Mouse (Mus musculus): ENCODE measurements around the gene Pde3b.
"Not testable (repeated sequence)": the region's sequence is repeated elsewhere in the genome, so short reads cannot be mapped to it uniquely, and the experiment has no call there.

Pde3b gene

GRCm38 (mm10) chr7:114478901-114479300 is 63.8 kb downstream of the Pde3b start:
- DNase-seq (ENCODE audit: inconsistent age in 2 of 2, low spot score in 1 of 2): no peak

GRCm38 (mm10) chr7:114479779-114480178 is 64.7 kb downstream of the Pde3b start:
- DNase-seq (ENCODE audit: inconsistent age in 2 of 2, low spot score in 1 of 2): no peak

GRCm38 (mm10) chr7:114480196-114480989 is 65.3 kb downstream of the Pde3b start:
- DNase-seq (ENCODE audit: inconsistent age in 2 of 2, low spot score in 1 of 2): no peak

DNA sequence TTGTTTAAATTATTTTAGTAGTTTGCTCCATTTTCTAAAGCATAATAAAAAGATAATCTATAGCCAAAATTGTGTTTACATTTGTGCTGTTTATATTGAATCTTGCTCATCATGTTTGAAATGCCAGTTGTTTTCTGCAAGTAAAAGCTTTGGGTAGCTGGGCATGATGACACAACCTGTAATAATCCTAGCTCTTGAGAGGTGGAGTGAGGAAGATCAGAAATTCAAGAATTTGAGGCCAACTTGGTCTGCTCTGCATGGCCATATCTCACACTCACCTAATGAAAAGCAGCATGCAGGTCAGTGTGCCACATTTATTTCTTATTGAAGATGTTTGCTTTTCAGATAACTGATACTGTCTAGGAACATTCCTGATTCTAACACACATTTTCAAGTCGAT is 65.9 kb downstream of the Pde3b start:
- no peak for DNase-seq (ENCODE audit: inconsistent age in 2 of 2, low spot score in 1 of 2)

DNA sequence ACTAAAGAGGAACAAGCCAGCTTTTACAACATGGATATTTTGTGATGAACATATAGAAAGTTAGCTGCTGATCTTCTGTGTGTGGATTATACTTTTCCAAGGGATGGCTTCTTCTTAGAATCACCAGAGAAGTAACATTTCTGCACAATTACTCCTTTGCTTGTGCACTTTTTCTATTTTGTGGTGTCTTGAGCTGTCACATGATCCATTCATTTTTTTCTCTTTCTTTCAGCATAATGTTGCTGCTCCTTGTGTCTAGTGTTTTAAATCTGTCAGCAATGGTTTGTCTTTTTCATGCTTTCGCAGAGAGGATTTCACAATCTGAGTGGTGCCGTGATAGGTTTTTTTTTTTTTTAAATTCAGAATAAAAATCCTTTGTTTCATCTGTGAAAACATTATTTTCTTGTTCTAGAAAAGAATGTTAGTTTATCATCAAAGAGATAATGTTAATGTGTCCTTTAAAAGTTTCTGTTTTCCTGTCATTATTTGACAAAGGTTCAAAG is 66.4 kb downstream of the Pde3b start:
- DNase-seq (ENCODE audit: inconsistent age in 2 of 2, low spot score in 1 of 2): no peak

- no peak for DNase-seq (ENCODE audit: inconsistent age in 2 of 2, low spot score in 1 of 2)
Observed at GRCm38 (mm10) chr7:114492540-114492939, 77.5 kb downstream of the Pde3b start.

DNA sequence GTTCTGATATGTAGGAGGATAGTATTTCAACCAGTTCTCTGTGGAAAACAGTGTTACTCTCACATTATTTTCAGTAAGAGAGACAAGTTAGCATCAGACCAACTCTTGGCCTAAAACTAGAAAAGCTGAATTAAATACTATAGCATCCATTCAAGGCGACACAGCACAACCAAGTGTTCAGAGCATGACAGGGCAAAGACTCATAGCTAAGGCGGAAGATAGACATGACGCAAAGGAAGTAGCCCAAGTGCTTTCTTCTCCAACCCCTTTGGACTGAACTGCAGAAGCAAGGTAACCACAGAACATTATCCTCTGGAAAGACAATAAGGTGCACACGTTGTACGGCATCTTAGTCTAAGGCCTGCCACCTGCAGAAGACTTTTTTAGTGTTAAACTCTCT is 79.0 kb downstream of the Pde3b start:
- DNase-seq (ENCODE audit: inconsistent age in 2 of 2, low spot score in 1 of 2): no peak

- DNase-seq (ENCODE audit: inconsistent age in 2 of 2, low spot score in 1 of 2): no peak
Observed at GRCm38 (mm10) chr7:114499293-114499692, 84.2 kb downstream of the Pde3b start.

DNA sequence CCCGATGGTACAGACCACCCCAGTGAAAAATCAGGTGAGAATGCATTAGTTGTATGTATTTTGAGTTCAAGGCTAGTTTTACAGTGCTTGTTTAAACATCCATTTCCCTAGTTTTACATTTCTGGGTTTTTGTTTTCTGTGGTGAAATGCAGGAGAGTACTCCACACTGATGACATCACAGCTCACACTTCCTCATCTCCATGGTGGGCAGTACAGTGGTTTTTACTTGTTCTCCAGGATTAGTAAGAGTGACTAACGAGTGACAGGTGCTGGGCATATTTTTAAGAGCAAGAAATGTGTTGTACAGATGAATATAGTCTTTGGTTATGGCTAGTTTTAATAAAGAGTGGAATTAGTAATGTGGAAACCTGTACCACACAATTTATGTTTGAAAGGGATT is 93.8 kb downstream of the Pde3b start:
- DNase-seq (ENCODE audit: inconsistent age in 2 of 2, low spot score in 1 of 2): no peak

DNA sequence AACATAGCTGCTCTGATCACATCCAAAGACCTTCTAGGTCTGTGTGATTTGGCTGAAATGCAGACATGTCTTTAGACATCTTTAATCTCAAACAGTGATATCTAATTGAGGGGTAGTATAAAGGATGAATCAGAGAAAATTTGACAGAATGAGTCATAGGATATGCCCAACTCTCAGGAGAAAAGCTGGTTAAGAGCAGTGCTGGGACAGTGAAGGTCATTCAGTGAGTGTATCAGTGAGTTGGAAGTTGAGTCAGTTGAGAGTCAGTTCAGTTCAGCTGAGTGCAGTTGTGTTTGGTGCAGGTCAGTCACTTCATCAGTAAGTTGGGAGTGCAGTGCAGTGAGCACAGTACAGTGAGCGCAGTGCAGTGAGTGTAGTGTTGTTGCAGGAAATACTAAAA is 105.0 kb downstream of the Pde3b start:
- DNase-seq (ENCODE audit: inconsistent age in 2 of 2, low spot score in 1 of 2): peak; percentile 40 to 60

GRCm38 (mm10) chr7:114526245-114526644 is 111.2 kb downstream of the Pde3b start:
- no peak for DNase-seq (ENCODE audit: inconsistent age in 2 of 2, low spot score in 1 of 2)

DNA sequence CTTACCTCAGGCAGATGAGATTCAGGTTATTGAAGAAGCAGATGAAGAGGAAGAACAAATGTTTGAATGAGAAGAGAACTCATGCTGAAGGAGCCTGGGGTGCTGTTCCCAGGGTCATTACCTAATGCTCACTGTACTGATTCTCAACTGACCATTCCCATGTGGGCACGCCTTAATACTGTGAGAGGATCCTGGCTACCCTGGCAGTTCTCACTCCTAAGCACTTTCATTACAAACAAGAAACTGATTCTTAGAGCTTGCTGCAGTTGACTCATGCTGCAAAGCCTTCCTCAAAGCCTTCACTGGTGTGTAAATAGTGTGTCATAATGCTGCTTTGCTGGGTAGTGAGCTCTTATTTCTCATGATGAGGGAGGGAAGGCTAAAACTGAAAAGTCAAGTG is 121.1 kb downstream of the Pde3b start:
- no peak for DNase-seq (ENCODE audit: inconsistent age in 2 of 2, low spot score in 1 of 2)

DNA sequence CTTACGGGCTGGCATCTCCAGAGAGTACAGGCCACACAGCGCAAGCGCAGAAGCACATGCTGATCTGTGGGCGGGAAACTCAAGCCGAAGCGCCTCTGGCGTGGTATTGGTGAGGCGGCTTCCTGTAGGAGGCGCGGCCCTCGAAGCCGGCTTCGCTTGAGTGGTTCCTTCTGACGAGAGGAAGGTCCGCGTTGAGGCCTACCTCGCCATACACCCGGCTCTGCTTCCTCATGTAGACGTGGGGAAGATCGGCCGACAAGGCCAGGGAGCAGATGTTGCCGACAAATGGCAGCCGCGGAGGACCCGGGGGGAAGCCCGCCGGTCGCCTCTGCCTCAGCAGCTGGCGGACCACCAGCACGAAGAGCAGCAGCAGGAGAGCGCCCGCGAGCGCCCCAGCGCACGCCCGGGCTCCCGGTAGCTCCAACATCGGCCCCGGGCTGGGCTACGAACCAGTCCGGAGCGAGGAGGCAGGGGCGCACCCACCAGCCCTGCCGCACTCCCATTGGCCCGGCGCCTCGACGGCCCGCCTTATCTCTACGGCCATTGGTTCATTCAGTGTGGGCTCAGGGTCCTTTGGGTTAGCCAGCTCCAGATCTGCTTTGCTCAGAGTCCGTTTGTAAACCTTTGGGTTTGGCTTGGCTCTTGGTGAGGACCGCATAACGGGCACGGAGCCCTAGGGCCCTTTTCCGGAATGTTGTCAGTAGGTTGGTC is 147.6 kb downstream of the Pde3b start, which contains the start of gene Cyp2r1:
Cyp2r1 (minus strand) TSS at position 442 of the 711 bp plus-strand sequence.
- DNase-seq (ENCODE audit: inconsistent age in 2 of 2, low spot score in 1 of 2): peak; percentile 87 to 95

DNA sequence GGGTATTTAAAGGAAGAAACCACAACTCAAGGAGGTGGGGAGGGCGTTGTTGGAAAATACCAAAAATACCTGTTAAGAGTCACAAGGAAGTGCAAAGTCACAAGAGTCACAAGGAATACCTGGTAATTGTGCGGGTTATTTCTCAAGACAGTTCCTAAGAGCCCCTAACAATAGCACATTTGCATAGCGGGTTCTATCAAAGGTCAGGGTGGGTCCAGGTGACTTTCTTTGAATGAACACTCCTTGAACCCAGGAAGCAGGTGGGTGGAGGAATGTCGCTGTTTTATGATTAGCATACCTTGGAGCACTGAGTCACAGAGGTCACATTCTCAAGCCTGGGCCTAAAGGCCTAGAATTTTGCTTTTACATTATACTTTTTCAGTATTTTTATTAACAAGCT is 158.8 kb downstream of the Pde3b start:
- not testable (repeated sequence) for DNase-seq (ENCODE audit: inconsistent age in 2 of 2, low spot score in 1 of 2)

- peak in 1 of 2 experiments; percentile 33 for DNase-seq (ENCODE audit: inconsistent age in 2 of 2, low spot score in 1 of 2)
Observed at GRCm38 (mm10) chr7:114576931-114577330, 161.8 kb downstream of the Pde3b start.

DNA sequence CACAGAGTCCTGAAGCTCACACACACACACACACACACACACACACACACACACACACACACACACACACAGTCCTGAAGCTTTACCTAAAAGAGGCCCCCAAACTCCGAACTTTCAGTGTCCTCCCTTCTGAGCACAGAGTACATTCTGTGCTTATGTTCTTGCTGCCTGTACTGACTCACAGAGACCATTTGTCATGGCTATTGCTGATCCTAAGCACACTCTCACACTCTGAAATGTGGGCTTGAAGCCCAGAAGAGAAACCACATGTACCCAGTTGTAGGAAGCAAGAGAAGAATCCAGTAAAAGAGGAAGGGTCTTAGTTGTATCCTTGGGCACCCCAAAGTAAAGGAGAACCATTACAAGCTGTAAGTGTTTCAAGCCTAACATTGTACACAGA is 162.6 kb downstream of the Pde3b start:
- peak; percentile 48 to 66 for DNase-seq (ENCODE audit: inconsistent age in 2 of 2, low spot score in 1 of 2)

DNA sequence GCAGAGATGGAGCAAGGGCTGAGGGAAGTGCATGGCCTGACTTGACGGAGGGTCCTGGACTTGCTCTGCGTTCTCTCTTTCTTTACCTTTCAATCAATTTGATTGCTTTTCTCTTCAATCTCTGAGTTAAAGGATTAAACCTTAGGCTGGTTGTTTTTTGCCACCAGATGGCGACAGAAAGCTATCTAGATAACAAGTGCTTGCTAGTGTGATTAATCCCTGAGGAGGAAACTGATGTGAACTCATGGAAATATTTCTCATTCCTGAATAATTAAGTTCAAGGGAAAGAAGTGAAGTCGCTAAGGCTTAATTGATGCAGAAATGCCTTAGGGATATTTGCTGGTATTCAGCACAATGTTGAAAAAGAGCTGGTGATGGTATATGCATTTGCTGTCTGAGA is 165.3 kb downstream of the Pde3b start:
- DNase-seq (ENCODE audit: inconsistent age in 2 of 2, low spot score in 1 of 2): peak; percentile 34 to 86

- DNase-seq (ENCODE audit: inconsistent age in 2 of 2, low spot score in 1 of 2): no peak
Observed at GRCm38 (mm10) chr7:114581200-114581599, 166.1 kb downstream of the Pde3b start.

DNA sequence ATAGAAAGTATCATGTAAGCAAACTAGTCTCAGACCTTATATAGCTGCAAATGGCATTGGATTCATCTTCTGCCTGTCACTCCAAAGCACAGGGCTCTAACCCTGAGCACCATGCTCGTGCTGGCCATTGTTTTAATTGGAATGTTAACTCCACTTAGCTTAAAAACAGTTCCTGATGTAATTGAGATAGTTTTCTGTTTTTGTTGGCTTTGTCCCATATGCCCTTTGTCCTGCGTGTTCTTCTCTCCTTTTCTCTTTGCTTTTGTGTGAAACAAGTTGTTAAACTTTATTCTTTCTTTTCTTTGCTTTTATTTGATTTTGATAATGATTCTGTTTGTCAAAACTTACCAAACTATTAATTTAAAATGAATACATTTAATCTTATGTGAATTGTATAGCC is 167.4 kb downstream of the Pde3b start:
- DNase-seq (ENCODE audit: inconsistent age in 2 of 2, low spot score in 1 of 2): no peak
